Mouse (Mus musculus) CH12.LX (cell line): ENCODE results near the gene Atxn7l1. TPM values are rescaled to one million over a fixed set of nuclear protein-coding genes. Genes with fewer than 3 reads are reported as not detected.
A peak's percentile ranks its signal among the peaks of the same experiment; 100 is the strongest.

Experiments used
- DNase-seq: peaks from one replicate; pipeline ENCODE4 v3.0.0-alpha.2; 2013; ENCODE audit errors: extremely low read depth
- H3K27ac ChIP-seq: 2 replicates; pipeline ENCODE4 v1.5.1; 2012; ENCODE audit warnings: low read depth, mild to moderate bottlenecking, control low read depth, moderate library complexity; ENCODE audit not compliant: insufficient read depth
- H3K27me3 ChIP-seq: replicated peaks from 2 replicates; pipeline ENCODE3; 2012; ENCODE audit warnings: inconsistent platforms
- H3K36me3 ChIP-seq, 2 experiments: replicated peaks in 1 of 2; 2 replicates each; pipeline versions ENCODE3 to v1.6.1; 2012; ENCODE audit warnings: inconsistent platforms in 1 of 2, low read length in 1 of 2, mild to moderate bottlenecking in 1 of 2, mixed read lengths in 1 of 2, moderate library complexity in 1 of 2; ENCODE audit not compliant: control insufficient read depth in 1 of 2, insufficient read depth in 1 of 2
- H3K4me1 ChIP-seq, 2 experiments: 2 replicates each; pipeline ENCODE4 v1.6.1; 2012; ENCODE audit warnings: inconsistent platforms in 1 of 2, moderate library complexity in 1 of 2; ENCODE audit not compliant: insufficient read depth in 2 of 2, control insufficient read depth in 1 of 2
- H3K4me2 ChIP-seq: 2 replicates; pipeline ENCODE4 v1.6.1; 2012; ENCODE audit warnings: low read depth, mild to moderate bottlenecking, control low read depth; ENCODE audit not compliant: poor library complexity, insufficient read depth, severe bottlenecking
- H3K4me3 ChIP-seq, 3 experiments: fragments of 150-350 bp in 1 of 3; sonication (generic) in 1 of 3; replicated peaks in 1 of 3; 2 replicates each; pipeline versions ENCODE3 to v1.5.1; 2011 to 2012; ENCODE audit warnings: low read depth in 2 of 3, low read length in 2 of 3, mild to moderate bottlenecking in 2 of 3, moderate library complexity in 2 of 3, control low read depth in 1 of 3, improper control_type of control experiment in 1 of 3, inconsistent platforms in 1 of 3, mixed read lengths in 1 of 3; ENCODE audit not compliant: poor library complexity in 1 of 3
- H3K79me2 ChIP-seq: replicated peaks from 2 replicates; pipeline ENCODE4 v1.6.1; 2012; ENCODE audit warnings: mild to moderate bottlenecking, moderate library complexity; ENCODE audit not compliant: control insufficient read depth, poor library complexity, insufficient read depth, severe bottlenecking; ENCODE audit errors: extremely low read depth
- H3K9ac ChIP-seq: 2 replicates; pipeline ENCODE4 v1.6.1; 2012; ENCODE audit warnings: low read depth, mild to moderate bottlenecking, control low read depth, moderate library complexity; ENCODE audit not compliant: insufficient read depth
- H3K9me3 ChIP-seq: replicated peaks from 2 replicates; pipeline ENCODE3; 2012; ENCODE audit warnings: low read length, inconsistent platforms, mixed read lengths
- BHLHE40 ChIP-seq: IDR thresholded peaks from 2 replicates; pipeline ENCODE4 v1.6.1; 2011; ENCODE audit warnings: mild to moderate bottlenecking, low read depth, low read length, improper control_type of control experiment
- CHD1 ChIP-seq: IDR thresholded peaks from 2 replicates; pipeline ENCODE4 v1.6.1; 2012; ENCODE audit warnings: low read depth, low read length, improper control_type of control experiment, inconsistent platforms
- CHD2 ChIP-seq: IDR thresholded peaks from 2 replicates; pipeline ENCODE4 v1.6.1; 2011; ENCODE audit warnings: low read length, improper control_type of control experiment
- CTCF ChIP-seq, 2 experiments: IDR thresholded peaks in 1 of 2; conservative IDR thresholded peaks in 1 of 2; 2 replicates each; pipeline ENCODE4 v1.5.1; 2011 to 2012; ENCODE audit warnings: low read depth in 2 of 2, low read length in 2 of 2, improper control_type of control experiment in 1 of 2, inconsistent platforms in 1 of 2, mild to moderate bottlenecking in 1 of 2, moderate library complexity in 1 of 2
- ELF1 ChIP-seq: IDR thresholded peaks from 2 replicates; pipeline ENCODE4 v1.6.1; 2014; ENCODE audit warnings: low read depth, mild to moderate bottlenecking, inconsistent platforms, low read length, improper control_type of control experiment
- EP300 ChIP-seq: IDR thresholded peaks from 2 replicates; pipeline ENCODE4 v1.6.1; 2011; ENCODE audit warnings: low read length, improper control_type of control experiment
- ETS1 ChIP-seq: conservative IDR thresholded peaks from 2 replicates; pipeline ENCODE4 v1.6.1; 2012; ENCODE audit warnings: low read depth, mild to moderate bottlenecking, inconsistent platforms, low read length, improper control_type of control experiment, moderate library complexity
- GABPA ChIP-seq: IDR thresholded peaks from 2 replicates; pipeline ENCODE4 v1.6.1; 2012; ENCODE audit warnings: low read depth, low read length, improper control_type of control experiment, inconsistent platforms; ENCODE audit not compliant: insufficient replicate concordance
- IRF4 ChIP-seq: IDR thresholded peaks from 2 replicates; pipeline ENCODE4 v1.6.1; 2014; ENCODE audit warnings: low read depth, mild to moderate bottlenecking, inconsistent platforms, low read length, improper control_type of control experiment
- JUND ChIP-seq: conservative IDR thresholded peaks from 2 replicates; pipeline ENCODE4 v1.6.1; 2011; ENCODE audit warnings: low read depth, low read length, improper control_type of control experiment
- KAT2A ChIP-seq: IDR thresholded peaks from 2 replicates; pipeline ENCODE4 v1.6.1; 2012; ENCODE audit warnings: low read length, improper control_type of control experiment, inconsistent platforms; ENCODE audit not compliant: insufficient replicate concordance
- MAX ChIP-seq: IDR thresholded peaks from 2 replicates; pipeline ENCODE4 v1.6.1; 2011; ENCODE audit warnings: low read length, improper control_type of control experiment
- MAZ ChIP-seq: IDR thresholded peaks from 2 replicates; pipeline ENCODE4 v1.6.1; 2012; ENCODE audit warnings: low read depth, mild to moderate bottlenecking, inconsistent platforms, low read length, improper control_type of control experiment, moderate library complexity
- MEF2A ChIP-seq: IDR thresholded peaks from 2 replicates; pipeline ENCODE4 v1.6.1; 2014; ENCODE audit warnings: low read depth, mild to moderate bottlenecking, inconsistent platforms, low read length, improper control_type of control experiment, borderline replicate concordance
- MXI1 ChIP-seq: IDR thresholded peaks from 2 replicates; pipeline ENCODE4 v1.6.1; 2011; ENCODE audit warnings: mild to moderate bottlenecking, low read depth, low read length, improper control_type of control experiment
- MYC ChIP-seq: IDR thresholded peaks from 2 replicates; pipeline ENCODE4 v1.6.1; 2011; ENCODE audit warnings: low read depth, mild to moderate bottlenecking, improper control_type of control experiment, low read length
- NELFE ChIP-seq: IDR thresholded peaks from 2 replicates; pipeline ENCODE4 v1.6.1; 2011; ENCODE audit warnings: low read depth, low read length, improper control_type of control experiment
- POLR2A ChIP-seq: IDR thresholded peaks from 2 replicates; pipeline ENCODE4 v1.6.1; 2011; ENCODE audit warnings: low read depth, mild to moderate bottlenecking, improper control_type of control experiment, low read length
- RAD21 ChIP-seq: IDR thresholded peaks from 2 replicates; pipeline ENCODE4 v1.6.1; 2011; ENCODE audit warnings: low read depth, mild to moderate bottlenecking, low read length, improper control_type of control experiment, moderate library complexity
- RCOR1 ChIP-seq: conservative IDR thresholded peaks from 2 replicates; pipeline ENCODE4 v1.6.1; 2012; ENCODE audit warnings: low read depth, mild to moderate bottlenecking, inconsistent platforms, low read length, improper control_type of control experiment
- SIN3A ChIP-seq: IDR thresholded peaks from 2 replicates; pipeline ENCODE4 v1.6.1; 2012; ENCODE audit warnings: low read length, improper control_type of control experiment, inconsistent platforms
- SMC3 ChIP-seq: IDR thresholded peaks from 2 replicates; pipeline ENCODE4 v1.6.1; 2011; ENCODE audit warnings: low read depth, low read length, improper control_type of control experiment
- TBP ChIP-seq: conservative IDR thresholded peaks from 2 replicates; pipeline ENCODE4 v1.6.1; 2011; ENCODE audit warnings: low read depth, low read length, improper control_type of control experiment
- TCF12 ChIP-seq: IDR thresholded peaks from 2 replicates; pipeline ENCODE4 v1.6.1; 2014; ENCODE audit warnings: low read depth, mild to moderate bottlenecking, inconsistent platforms, low read length, improper control_type of control experiment
- USF1 ChIP-seq: IDR thresholded peaks from 2 replicates; pipeline ENCODE4 v1.6.1; 2014; ENCODE audit warnings: low read depth, mild to moderate bottlenecking, inconsistent platforms, low read length, improper control_type of control experiment
- USF2 ChIP-seq: conservative IDR thresholded peaks from 2 replicates; pipeline ENCODE4 v1.6.1; 2011; ENCODE audit warnings: low read depth, low read length, improper control_type of control experiment
- ZMIZ1 ChIP-seq: IDR thresholded peaks from 2 replicates; pipeline ENCODE4 v1.6.1; 2012; ENCODE audit warnings: low read depth, mild to moderate bottlenecking, inconsistent platforms, low read length, improper control_type of control experiment
- ZNF384 ChIP-seq: IDR thresholded peaks from 2 replicates; pipeline ENCODE4 v1.6.1; 2012; ENCODE audit warnings: low read depth, low read length, improper control_type of control experiment, inconsistent platforms
- dilution Hi-C: fragments of 300-500 bp; cut with MboI; formaldehyde crosslinking; loops from 2 replicates; pipeline ENCODE4 v1.14.3; 2020; ENCODE audit warnings: low sequenced_read_pairs; ENCODE audit not compliant: extremely low pct_unique_long_range_greater_than_20kb, extremely low pct_ligation_motif_present
- in situ Hi-C: fragments of 300-500 bp; cut with MboI; formaldehyde crosslinking; loops from 3 replicates; pipeline ENCODE4 v1.14.3; 2019; ENCODE audit warnings: low sequenced_read_pairs, low pct_ligation_motif_present, low pct_unique_long_range_greater_than_20kb, mixed read lengths
- polyA plus RNA-seq: library from polyadenylated mRNA; unstranded; fragments of >175 nt; gene quantifications from 2 replicates; pipeline ENCODE4 v1.2.1, GENCODE M21; 2012; ENCODE audit warnings: low read depth; ENCODE audit not compliant: insufficient read length
- total RNA-seq, 2 experiments: library from RNA; depleted of rRNA; stranded (reverse); fragments of 300-350 nt in 1 of 2; fragments of >200 nt in 1 of 2; gene quantifications; 2 replicates each; pipeline ENCODE4 v1.2.3; 2012 to 2014

Atxn7l1 gene
- total and polyA plus RNA-seq, 3 experiments, result 8.6 to 55.7 (median 9.0) TPM

GRCm38 (mm10) chr12:33156334-33157018 is 9.0 kb downstream of the Atxn7l1 start:
- Histone ChIP-seq H3K79me2 (peaks cover 75% of the 10 kb centered on the region), H3K36me3 (peaks cover 9 to 61% of the 10 kb centered on the region in 2 experiments), H3K4me1 (peaks cover 58 to 92% of the 10 kb centered on the region in 2 experiments), H3K27ac (peak overlapping the region; percentile 99), H3K9ac (peak overlapping the region; percentile 61), H3K27me3 (no peaks in the 10 kb centered on the region), H3K9me3 (no peaks in the 10 kb centered on the region), H3K4me3 (peak overlapping the region in 1 of 3 experiments; percentile 30), H3K4me2 (peak overlapping the region; percentile 83)
- in situ Hi-C loops (no loop called here), dilution Hi-C loops (no loop called here)
- DNase-seq, result peak; percentile 91
- TF ChIP-seq JUND (0 out of 2 replicates have a peak, but pooled peaks have one; percentile 22), MAX (peak; percentile 60), MAZ (peak; percentile 25; the same call in 1 of the 2 replicates), USF1 (no peak), TCF12 (peak; percentile 86), SIN3A (peak; percentile 58), CTCF (conservative IDR thresholded peaks at IDR 0.05 in 1 of 2, IDR thresholded peaks at IDR 0.05 in 1 of 2; ENCODE audit: low read depth in 2 of 2, low read length in 2 of 2) (no peak), TBP (0 out of 2 replicates have a peak, but pooled peaks have one; percentile 6), SMC3 (peak; percentile 34), ETS1 (peak; percentile 76), IRF4 (peak; percentile 99), USF2 (no peak), ZNF384 (no peak), CHD1 (peak; percentile 61; the same call in 1 of the 2 replicates), CHD2 (peak; percentile 94), KAT2A (no peak), GABPA (no peak), POLR2A (no peak; the same call in none of the 2 replicates), MEF2A (peak; percentile 77; the same call in 1 of the 2 replicates), ZMIZ1 (no peak), BHLHE40 (peak; percentile 82), MYC (peak; percentile 86), ELF1 (peak; percentile 50; the same call in 1 of the 2 replicates), NELFE (0 out of 2 replicates have a peak, but pooled peaks have one; percentile 14), RAD21 (no peak), MXI1 (peak; percentile 76), RCOR1 (peak; percentile 87; the same call in 1 of the 2 replicates), EP300 (peak; percentile 92)
